Mouse (Mus musculus) lung, embryonic 15.5 days (tissue): ENCODE results near the gene Itga6. TPM values are rescaled to one million over a fixed set of nuclear protein-coding genes. Genes with fewer than 3 reads are reported as not detected.

Source experiments
- ATAC-seq: fragments of 200-750 bp; cut with Nextera tagmentation; 2 replicates; pipeline ENCODE4 v1.8.0; 2017; ENCODE audit warnings: moderate number of reproducible peaks, borderline replicate concordance; ENCODE audit not compliant: low FRiP score, low TSS enrichment; ENCODE audit errors: extremely low read depth
- H3K27ac ChIP-seq: fragments of 300-500 bp; sonication (generic); 2 replicates; pipeline ENCODE4 v1.5.1; 2015; ENCODE audit warnings: moderate library complexity, mild to moderate bottlenecking, inconsistent platforms
- H3K27me3 ChIP-seq: fragments of 300-500 bp; sonication (generic); 2 replicates; pipeline ENCODE4 v1.6.1; 2015; ENCODE audit warnings: inconsistent platforms
- H3K36me3 ChIP-seq: fragments of 300-500 bp; sonication (generic); 2 replicates; pipeline ENCODE4 v1.6.1; 2015; ENCODE audit warnings: inconsistent platforms
- H3K4me1 ChIP-seq: fragments of 300-500 bp; sonication (generic); 2 replicates; pipeline ENCODE4 v1.6.1; 2015; ENCODE audit warnings: inconsistent platforms
- H3K4me2 ChIP-seq: fragments of 300-500 bp; sonication (generic); 2 replicates; pipeline ENCODE4 v1.6.1; 2015; ENCODE audit warnings: inconsistent platforms, mild to moderate bottlenecking, moderate library complexity
- H3K4me3 ChIP-seq: fragments of 300-500 bp; sonication (generic); 2 replicates; pipeline ENCODE4 v1.5.1; 2015; ENCODE audit warnings: mild to moderate bottlenecking, inconsistent platforms
- H3K9ac ChIP-seq: fragments of 300-500 bp; sonication (generic); 2 replicates; pipeline ENCODE4 v1.6.1; 2015; ENCODE audit warnings: inconsistent platforms
- H3K9me3 ChIP-seq: fragments of 300-500 bp; sonication (generic); 2 replicates; pipeline ENCODE4 v1.6.1; 2016; ENCODE audit warnings: inconsistent platforms
- WGBS: fragments of 180-500 bp; shearing (Covaris S2); methylation state at CpG from one replicate; pipeline ENCODE4 v1.1.7; 2015; 5-methylcytosine and 5-hydroxymethylcytosine counted together
- polyA plus RNA-seq: library from polyadenylated mRNA; unstranded; fragments of >200 nt; fragmentation: Nextera tagmentation; extraction: Ambion mirVana; gene quantifications from 2 replicates; pipeline ENCODE4 v1.2.1, GENCODE M21; 2015

The Itga6 gene
- polyA plus RNA-seq, 1 experiment from 2014 or later = 81.4 TPM

DNA sequence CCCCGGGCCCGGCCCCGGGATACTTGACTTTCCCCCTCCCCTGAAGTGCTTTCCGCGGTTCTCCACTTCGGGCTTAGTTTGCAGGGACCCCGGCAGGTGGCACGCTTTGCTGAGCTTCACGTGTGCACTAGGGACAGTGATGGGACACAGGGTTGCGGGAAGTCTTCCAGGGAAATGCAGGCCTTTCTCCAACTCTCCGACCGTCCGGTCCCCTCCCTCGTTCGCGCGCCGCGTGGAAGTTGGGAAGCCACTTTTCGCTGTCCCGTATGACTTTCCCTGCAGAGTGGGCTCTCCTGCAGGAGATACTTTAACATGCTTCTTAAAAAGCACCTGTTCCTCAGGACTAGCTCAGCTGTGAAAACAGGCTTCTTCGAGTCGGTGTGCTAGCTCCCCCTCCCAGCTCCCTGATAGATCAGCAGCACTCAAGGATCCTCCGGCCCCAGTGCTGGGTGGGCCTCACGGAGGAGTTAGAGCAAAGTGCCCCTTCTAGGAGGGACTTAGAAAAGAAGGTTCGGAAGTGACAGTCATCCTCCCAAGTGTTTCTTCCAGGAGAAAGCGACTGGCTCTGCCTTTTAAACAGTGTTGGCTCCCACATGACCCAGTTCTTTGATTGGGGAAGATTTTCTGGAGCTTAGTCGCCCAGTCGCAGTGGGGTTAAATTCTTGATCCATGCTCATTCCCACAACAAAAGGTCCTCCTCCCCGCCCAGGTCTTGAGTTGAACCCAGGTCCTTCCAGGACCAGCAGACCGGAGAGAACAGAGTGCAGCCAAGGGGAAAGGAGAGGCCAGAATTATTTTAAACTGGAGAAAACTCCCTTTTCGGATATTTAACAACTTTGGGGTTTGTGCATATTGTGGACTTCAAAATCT, 42.4 kb downstream of the Itga6 start:
- 3% methylated on average over 32 of the region's 32 CpGs for WGBS
- H3K9me3 ChIP-seq = no peaks in the 10 kb centered on the region
- peak overlapping the region; percentile 93 for H3K27ac ChIP-seq
- peak overlapping the region; percentile 93 for H3K4me2 ChIP-seq
- peak overlapping the region; percentile 70 for H3K9ac ChIP-seq
- no peaks in the 10 kb centered on the region for H3K36me3 ChIP-seq
- peaks cover 3% of the 10 kb centered on the region for H3K4me1 ChIP-seq
- H3K4me3 ChIP-seq = peak overlapping the region; percentile 85
- peaks cover 9% of the 10 kb centered on the region; the same call in 1 of the 2 replicates for H3K27me3 ChIP-seq
- no peak; the same call in 1 of the 2 replicates for ATAC-seq

DNA sequence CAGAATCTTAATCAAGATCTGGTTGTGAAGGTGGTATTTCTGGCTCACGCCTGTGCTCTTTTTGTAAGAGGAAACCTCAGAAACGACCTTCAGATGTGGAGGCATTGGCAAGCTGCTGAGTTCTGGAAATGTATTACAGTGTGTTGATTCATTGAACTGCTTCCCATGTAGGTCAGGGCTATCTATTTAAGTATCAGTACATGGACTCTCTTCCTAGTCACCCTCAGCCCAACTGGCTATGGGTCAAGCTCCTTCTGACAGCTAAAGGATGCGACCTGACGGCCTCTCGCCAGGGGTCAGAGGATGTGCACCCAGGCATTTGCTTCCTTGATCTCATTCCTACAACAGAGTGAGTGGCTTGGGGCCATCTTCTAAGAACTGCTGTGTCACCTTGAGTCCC, 45.3 kb downstream of the Itga6 start:
- ATAC-seq = no peak
- no peak overlapping the region for H3K4me3 ChIP-seq
- WGBS = 84% methylated on average over 5 of the region's 5 CpGs
- H3K4me1 ChIP-seq = peaks cover 5% of the 10 kb centered on the region
- no peaks in the 10 kb centered on the region for H3K36me3 ChIP-seq
- H3K27ac ChIP-seq = no peak overlapping the region
- H3K4me2 ChIP-seq = no peak overlapping the region
- no peaks in the 10 kb centered on the region for H3K9me3 ChIP-seq
- H3K27me3 ChIP-seq = peaks cover 5% of the 10 kb centered on the region; the same call in 1 of the 2 replicates
- H3K9ac ChIP-seq = no peak overlapping the region

DNA sequence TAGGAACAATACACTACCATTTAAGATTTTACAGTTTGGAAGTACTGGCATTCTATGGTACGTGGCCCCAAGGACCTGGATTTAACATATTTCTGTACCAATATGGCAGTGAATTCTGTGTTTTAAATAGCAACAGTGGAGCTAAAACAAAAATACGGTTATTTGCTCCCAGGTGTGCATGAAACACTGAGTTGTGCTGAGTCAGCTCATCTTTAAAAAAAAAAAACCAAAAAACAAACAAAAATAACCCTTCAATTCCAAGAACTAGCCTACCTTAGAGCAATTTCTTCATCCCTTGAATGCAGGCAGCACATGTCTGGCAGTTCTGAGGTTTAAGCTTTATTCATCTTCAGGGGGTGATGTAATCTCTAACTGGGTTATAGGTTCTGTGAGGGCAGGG, 45.8 kb downstream of the Itga6 start:
- Histone ChIP-seq H3K9ac (no peak overlapping the region), H3K27ac (no peak overlapping the region), H3K4me1 (peaks cover 5% of the 10 kb centered on the region), H3K27me3 (peaks cover 5% of the 10 kb centered on the region; the same call in 1 of the 2 replicates), H3K9me3 (no peaks in the 10 kb centered on the region), H3K4me3 (no peak overlapping the region), H3K4me2 (no peak overlapping the region), H3K36me3 (no peaks in the 10 kb centered on the region)
- 87% methylated on average over 2 of the region's 2 CpGs for WGBS
- no peak for ATAC-seq

DNA sequence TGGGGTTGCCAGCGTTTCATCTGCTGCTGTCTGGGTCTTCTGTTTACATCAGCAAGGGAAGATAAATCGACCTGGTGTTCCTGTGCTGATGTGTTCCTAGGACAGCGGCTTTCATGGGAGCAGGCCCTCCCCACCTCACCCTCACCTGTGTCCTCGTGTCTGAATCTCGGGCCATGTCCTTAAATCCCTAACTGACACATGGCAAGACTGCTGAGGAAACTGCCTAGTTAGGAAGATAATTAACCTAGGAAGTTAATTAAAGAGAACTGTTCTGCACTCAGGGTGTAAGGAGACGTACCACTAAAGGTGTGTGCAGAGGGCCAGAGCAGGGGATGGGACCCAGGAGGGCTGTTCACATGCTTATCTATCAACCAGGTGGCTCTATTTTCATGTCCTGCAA, 48.7 kb downstream of the Itga6 start:
- WGBS = 34% methylated on average over 6 of the region's 6 CpGs
- no peak overlapping the region for H3K9ac ChIP-seq

DNA sequence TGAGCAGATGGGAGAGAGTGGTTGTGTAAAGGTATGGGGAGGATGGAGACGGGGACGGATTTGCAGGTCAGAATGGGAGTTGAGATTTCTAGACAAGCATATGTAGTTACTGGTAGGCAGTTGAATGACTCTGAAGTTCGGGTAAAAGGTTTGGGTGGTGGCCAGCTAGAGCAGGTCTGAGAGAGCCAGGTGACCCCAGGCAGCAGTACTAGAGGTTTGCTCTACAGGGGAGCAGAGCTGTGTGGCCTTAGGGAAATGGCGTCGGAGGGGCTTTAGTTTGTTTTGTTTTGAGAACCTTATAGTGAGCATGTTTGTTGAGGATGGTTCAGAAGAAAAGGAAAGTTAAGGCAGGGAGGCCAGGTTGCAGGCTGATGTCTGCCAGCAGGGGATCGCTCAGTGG, 51.4 kb downstream of the Itga6 start:
- H3K27me3 ChIP-seq = no peaks in the 10 kb centered on the region
- WGBS = 73% methylated on average over 6 of the region's 6 CpGs
- no peaks in the 10 kb centered on the region for H3K9me3 ChIP-seq
- no peak overlapping the region for H3K27ac ChIP-seq
- no peak for ATAC-seq
- no peak overlapping the region for H3K4me3 ChIP-seq
- no peak overlapping the region for H3K9ac ChIP-seq
- H3K36me3 ChIP-seq = no peaks in the 10 kb centered on the region
- H3K4me1 ChIP-seq = peaks cover 15% of the 10 kb centered on the region; the same call in 1 of the 2 replicates
- no peak overlapping the region for H3K4me2 ChIP-seq

More for the DNA sequence above, 48.7 kb downstream of the Itga6 start:
- Histone ChIP-seq H3K4me1 (peaks cover 3% of the 10 kb centered on the region; the same call in 1 of the 2 replicates), H3K36me3 (no peaks in the 10 kb centered on the region), H3K27me3 (no peaks in the 10 kb centered on the region), H3K4me2 (no peak overlapping the region), H3K27ac (no peak overlapping the region), H3K9me3 (no peaks in the 10 kb centered on the region), H3K4me3 (no peak overlapping the region)
- no peak for ATAC-seq

DNA sequence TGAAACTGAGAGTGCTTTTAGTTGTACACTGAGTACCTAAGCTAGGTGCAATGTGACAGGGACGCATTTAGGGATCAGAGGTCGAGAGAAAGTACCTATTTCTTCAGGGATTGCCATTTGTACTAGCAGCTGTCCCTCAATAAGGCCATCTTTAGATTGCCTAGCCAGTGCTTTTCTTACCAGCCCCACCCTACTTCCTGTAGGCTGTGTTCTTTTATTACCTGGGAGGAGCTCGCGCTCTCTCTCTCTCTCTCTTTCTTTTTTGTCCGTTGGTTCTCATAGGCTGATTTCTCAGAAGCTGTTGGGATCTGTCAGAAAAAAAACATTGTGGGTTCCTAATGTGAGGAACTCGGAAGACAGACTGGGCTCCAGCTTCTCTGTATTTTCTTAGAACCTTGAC, 55.4 kb downstream of the Itga6 start:
- Histone ChIP-seq H3K36me3 (no peaks in the 10 kb centered on the region), H3K4me2 (no peak overlapping the region), H3K4me3 (no peak overlapping the region), H3K9me3 (no peaks in the 10 kb centered on the region), H3K9ac (no peak overlapping the region), H3K4me1 (peaks cover 27% of the 10 kb centered on the region; the same call in 1 of the 2 replicates), H3K27ac (no peak overlapping the region), H3K27me3 (no peaks in the 10 kb centered on the region)
- WGBS = 65% methylated on average over 6 of the region's 6 CpGs
- no peak for ATAC-seq

DNA sequence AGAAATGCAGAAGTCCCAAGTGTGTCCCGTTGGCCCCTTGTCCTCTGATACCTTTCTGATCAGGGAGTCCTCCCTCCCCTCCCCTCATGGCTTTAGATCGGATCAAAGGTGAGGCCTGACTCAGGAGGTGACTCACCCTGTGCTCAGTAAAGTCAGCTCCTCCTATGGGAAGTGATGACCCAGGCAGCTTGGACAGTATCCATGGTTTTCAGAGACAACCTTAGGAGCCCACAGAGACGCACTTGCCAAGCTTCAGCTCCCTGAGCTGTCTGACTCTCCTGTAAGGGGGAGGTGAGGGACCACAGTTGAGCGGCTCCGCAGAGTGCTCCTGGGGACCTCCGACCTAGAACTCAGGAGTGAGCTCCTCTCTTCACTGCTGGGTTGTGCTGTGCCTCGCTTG, 56.3 kb downstream of the Itga6 start:
- peaks cover 36% of the 10 kb centered on the region for H3K4me1 ChIP-seq
- H3K27ac ChIP-seq = 0 out of 2 replicates have a peak overlapping the region, but pooled peaks have one; percentile 4
- H3K4me2 ChIP-seq = no peak overlapping the region
- WGBS = 55% methylated on average over 7 of the region's 7 CpGs
- H3K36me3 ChIP-seq = no peaks in the 10 kb centered on the region
- H3K9ac ChIP-seq = no peak overlapping the region
- ATAC-seq = no peak
- no peaks in the 10 kb centered on the region for H3K27me3 ChIP-seq
- H3K4me3 ChIP-seq = no peak overlapping the region
- no peaks in the 10 kb centered on the region for H3K9me3 ChIP-seq

DNA sequence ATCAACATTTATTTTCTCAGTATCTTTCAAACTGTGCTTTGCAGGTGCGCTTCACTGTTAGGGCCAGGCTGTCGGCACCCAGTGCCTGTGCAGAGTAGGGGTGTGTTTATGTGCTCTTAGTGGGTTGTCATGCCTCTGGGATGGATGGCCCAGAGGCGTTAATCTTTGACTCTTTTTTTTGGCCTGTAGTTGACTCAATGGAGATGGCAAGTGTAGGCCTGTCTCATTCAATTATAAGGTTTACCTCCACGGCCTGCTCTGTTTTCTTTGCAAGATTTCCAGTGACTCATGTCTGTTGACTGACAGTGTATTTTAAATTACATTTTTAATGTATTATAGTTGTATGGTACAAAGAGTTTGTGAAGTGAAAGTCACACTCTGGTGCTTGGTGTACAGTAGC, 56.7 kb downstream of the Itga6 start:
- no peak overlapping the region for H3K9ac ChIP-seq
- H3K27ac ChIP-seq = no peak overlapping the region
- 42% methylated on average over 4 of the region's 4 CpGs for WGBS
- no peak overlapping the region for H3K4me3 ChIP-seq
- no peaks in the 10 kb centered on the region for H3K36me3 ChIP-seq
- H3K4me2 ChIP-seq = no peak overlapping the region
- no peaks in the 10 kb centered on the region for H3K27me3 ChIP-seq
- H3K4me1 ChIP-seq = peaks cover 36% of the 10 kb centered on the region
- no peak for ATAC-seq
- no peaks in the 10 kb centered on the region for H3K9me3 ChIP-seq

DNA sequence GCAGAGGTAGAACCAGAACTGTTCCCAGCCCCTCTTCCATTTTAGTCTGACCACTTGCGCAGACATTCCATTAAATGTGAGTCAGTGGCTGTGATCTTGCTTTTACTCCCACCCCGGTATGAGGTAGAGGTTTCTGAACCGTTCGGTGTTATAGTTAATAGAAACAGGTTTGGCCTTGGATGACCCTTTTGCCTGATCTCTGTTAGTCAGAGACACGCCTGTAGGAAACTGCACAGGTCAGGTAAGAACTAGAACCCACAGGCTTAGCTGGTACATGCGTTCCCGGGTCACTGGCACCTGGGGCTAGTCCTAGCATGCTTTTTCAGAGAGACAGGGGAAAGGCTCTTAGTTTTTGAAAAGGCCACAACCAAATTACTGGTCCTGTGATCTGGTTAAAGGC, 59.7 kb downstream of the Itga6 start:
- Histone ChIP-seq H3K4me3 (no peak overlapping the region), H3K9me3 (no peaks in the 10 kb centered on the region), H3K36me3 (no peaks in the 10 kb centered on the region), H3K9ac (no peak overlapping the region), H3K4me1 (peaks cover 36% of the 10 kb centered on the region), H3K27ac (no peak overlapping the region), H3K27me3 (no peaks in the 10 kb centered on the region), H3K4me2 (no peak overlapping the region)
- 73% methylated on average over 7 of the region's 7 CpGs for WGBS
- ATAC-seq = no peak

DNA sequence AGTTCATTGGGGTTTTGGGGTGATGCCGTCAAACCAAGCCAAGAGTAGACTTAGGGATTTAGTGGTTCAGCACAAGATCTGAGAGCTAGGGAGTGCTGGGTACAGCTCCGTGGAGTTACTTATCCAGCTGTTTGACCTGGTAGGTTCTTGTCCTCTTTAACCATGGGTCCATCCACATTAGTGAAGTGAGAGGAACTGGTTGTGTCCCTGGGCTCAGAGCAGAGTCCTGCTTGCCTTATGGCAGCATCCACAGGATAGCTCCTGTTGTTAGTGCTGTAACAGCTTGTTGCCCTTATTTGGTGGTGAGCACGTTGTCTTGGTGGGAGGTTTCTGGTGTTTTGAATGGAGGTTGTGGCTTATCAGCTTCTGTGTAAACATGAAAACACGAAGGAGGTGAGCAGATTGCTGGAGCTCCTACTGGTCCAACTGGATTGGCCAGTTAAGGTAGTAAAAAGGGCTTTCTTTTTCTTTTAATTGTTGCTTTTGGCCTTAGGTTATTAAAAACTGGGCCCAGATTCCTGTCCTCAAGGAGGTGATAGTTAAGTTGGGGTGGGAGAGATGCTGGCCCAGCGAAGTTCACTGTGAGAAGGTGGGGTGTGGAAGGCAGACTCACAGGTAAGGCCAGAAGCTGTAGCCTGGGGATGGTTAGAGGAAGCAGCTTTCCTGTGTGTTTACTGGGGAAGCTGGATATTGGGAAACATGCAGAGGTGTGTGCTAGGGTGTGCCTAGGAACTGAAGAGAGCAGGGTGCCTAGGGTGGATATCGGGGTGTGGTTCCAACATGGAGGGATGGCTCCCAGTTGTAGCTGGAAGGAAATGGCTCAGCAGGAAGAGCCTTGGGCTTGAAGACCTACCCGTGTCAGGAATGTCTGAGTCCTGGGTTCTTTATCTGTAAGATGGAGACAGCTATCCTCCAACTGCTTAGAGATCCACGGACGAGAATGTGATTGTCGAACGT, 60.5 kb downstream of the Itga6 start:
- no peaks in the 10 kb centered on the region for H3K9me3 ChIP-seq
- H3K4me1 ChIP-seq = peaks cover 32% of the 10 kb centered on the region
- H3K27ac ChIP-seq = no peak overlapping the region
- H3K9ac ChIP-seq = no peak overlapping the region
- 44% methylated on average over 11 of the region's 11 CpGs for WGBS
- no peaks in the 10 kb centered on the region for H3K27me3 ChIP-seq
- ATAC-seq = no peak
- no peaks in the 10 kb centered on the region for H3K36me3 ChIP-seq
- no peak overlapping the region for H3K4me2 ChIP-seq
- no peak overlapping the region for H3K4me3 ChIP-seq

DNA sequence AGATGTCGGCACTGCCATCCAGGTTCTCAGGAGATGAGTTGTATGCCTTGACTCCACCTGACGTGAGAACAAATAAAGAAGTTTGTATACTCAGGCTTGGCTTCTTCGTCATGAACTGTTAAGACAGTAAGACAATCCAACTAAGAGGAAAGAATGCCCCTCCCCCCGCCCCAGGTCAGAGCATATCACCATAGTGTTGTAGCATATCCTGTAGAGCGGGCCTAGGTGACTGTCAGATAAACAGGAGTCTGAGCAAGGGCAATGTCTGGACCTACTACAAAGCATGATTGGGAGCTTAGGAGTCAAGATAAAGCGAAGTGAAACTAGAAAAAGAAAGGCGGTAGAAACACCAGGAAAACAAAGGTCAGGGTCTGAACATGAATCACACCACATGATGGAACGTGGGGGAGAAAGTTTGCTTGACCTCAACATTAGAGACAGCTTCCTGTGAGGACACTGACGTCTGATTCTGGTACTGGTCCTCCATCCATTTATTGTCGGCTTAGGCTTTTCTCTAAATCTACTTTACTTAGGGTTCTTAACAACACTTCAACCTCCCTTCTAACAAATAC, 64.0 kb downstream of the Itga6 start:
- no peak overlapping the region for H3K4me2 ChIP-seq
- H3K4me3 ChIP-seq = no peak overlapping the region
- peaks cover 49% of the 10 kb centered on the region for H3K4me1 ChIP-seq
- ATAC-seq = no peak
- 58% methylated on average over 10 of the region's 10 CpGs for WGBS
- H3K27me3 ChIP-seq = no peaks in the 10 kb centered on the region
- no peaks in the 10 kb centered on the region for H3K36me3 ChIP-seq
- no peaks in the 10 kb centered on the region for H3K9me3 ChIP-seq
- no peak overlapping the region for H3K9ac ChIP-seq
- no peak overlapping the region for H3K27ac ChIP-seq
